Mouse (Mus musculus) heart, embryonic 13.5 days (tissue): ENCODE measurements around the gene Marcksl1. TPM values are rescaled to one million over a fixed set of nuclear protein-coding genes. Genes with fewer than 3 reads are reported as not detected.

Source experiments
- ATAC-seq: fragments of 200-750 bp; cut with Nextera tagmentation; 2 replicates; pipeline ENCODE4 v1.8.0; 2017; ENCODE audit warnings: moderate TSS enrichment; ENCODE audit not compliant: insufficient number of reproducible peaks, low FRiP score, low TSS enrichment; ENCODE audit errors: extremely low read depth
- H3K27ac ChIP-seq: fragments of 300-500 bp; sonication (generic); replicated peaks from 2 replicates; pipeline ENCODE4 v1.5.1; 2015; ENCODE audit warnings: moderate library complexity, mild to moderate bottlenecking, inconsistent platforms
- H3K27me3 ChIP-seq: fragments of 300-500 bp; sonication (generic); replicated peaks from 2 replicates; pipeline ENCODE4 v1.6.1; 2015; ENCODE audit warnings: mild to moderate bottlenecking, inconsistent platforms
- H3K36me3 ChIP-seq: fragments of 300-500 bp; sonication (generic); 2 replicates; pipeline ENCODE4 v1.6.1; 2015; ENCODE audit warnings: mild to moderate bottlenecking, inconsistent platforms
- H3K4me1 ChIP-seq: fragments of 300-500 bp; sonication (generic); 2 replicates; pipeline ENCODE4 v1.6.1; 2015; ENCODE audit warnings: inconsistent platforms
- H3K4me2 ChIP-seq: fragments of 300-500 bp; sonication (generic); 2 replicates; pipeline ENCODE4 v1.6.1; 2015; ENCODE audit warnings: inconsistent platforms, mild to moderate bottlenecking, moderate library complexity
- H3K4me3 ChIP-seq: fragments of 300-500 bp; sonication (generic); 2 replicates; pipeline ENCODE4 v1.5.1; 2015; ENCODE audit warnings: moderate library complexity, mild to moderate bottlenecking, inconsistent platforms
- H3K9ac ChIP-seq: fragments of 300-500 bp; sonication (generic); 2 replicates; pipeline ENCODE4 v1.6.1; 2015; ENCODE audit warnings: inconsistent platforms, mild to moderate bottlenecking, moderate library complexity
- H3K9me3 ChIP-seq: fragments of 300-500 bp; sonication (generic); 2 replicates; pipeline ENCODE4 v1.6.1; 2016; ENCODE audit warnings: inconsistent platforms
- WGBS: fragments of 180-500 bp; shearing (Covaris S2); methylation state at CpG from one replicate; pipeline ENCODE4 v1.1.7; 2015; ENCODE audit warnings: mixed read lengths; 5-methylcytosine and 5-hydroxymethylcytosine counted together
- microRNA-seq: library from miRNA; unstranded; fragments of <30 nt; microRNA quantifications from one replicate; pipeline ENCODE4, GENCODE M21; 2016
- polyA plus RNA-seq: library from polyadenylated mRNA; unstranded; fragments of >200 nt; fragmentation: Nextera tagmentation; extraction: Ambion mirVana; gene quantifications from 2 replicates; pipeline ENCODE4 v1.2.1, GENCODE M21; 2015

Gene Marcksl1
- polyA plus RNA-seq, 1 experiment from 2014 or later, result 399 TPM

- ATAC-seq, result no peak
- Histone ChIP-seq H3K27me3 (no peaks in the 10 kb centered on the region), H3K4me2 (no peak overlapping the region), H3K4me3 (no peak overlapping the region), H3K4me1 (no peaks in the 10 kb centered on the region), H3K36me3 (no peaks in the 10 kb centered on the region), H3K9ac (no peak overlapping the region), H3K9me3 (no peaks in the 10 kb centered on the region), H3K27ac (no peak overlapping the region)
- 76% methylated on average over 8 of the region's 8 CpGs for WGBS
These were observed 50.3 kb downstream of the Marcksl1 start for GRCm38 (mm10) chr4:129563718-129564117.

- Histone ChIP-seq H3K27ac (no peak overlapping the region), H3K9ac (no peak overlapping the region), H3K9me3 (no peaks in the 10 kb centered on the region), H3K4me3 (no peak overlapping the region), H3K4me2 (no peak overlapping the region), H3K36me3 (no peaks in the 10 kb centered on the region), H3K4me1 (no peaks in the 10 kb centered on the region), H3K27me3 (no peaks in the 10 kb centered on the region)
- ATAC-seq, result no peak
- WGBS, result 69% methylated on average over 6 of the region's 6 CpGs
These were observed 51.8 kb downstream of the Marcksl1 start for GRCm38 (mm10) chr4:129565139-129565538.

Small RNAs within 50 kb of the gene (microRNA-seq; reads per million reads assigned to microRNA genes)
- not detected for gene Mir8119

Other genes starting within 250 kb of the Marcksl1 start
- 1.1 and 1.6 TPM in 2 replicates for gene Sync, start 226.0 kb upstream of the Marcksl1 start, polyA plus RNA-seq
- gene Rbbp4, start 178.2 kb upstream of the Marcksl1 start, polyA plus RNA-seq, result 279 and 297 TPM in 2 replicates
- 36.6 and 45.0 TPM in 2 replicates for gene Zbtb8os, start 177.9 kb upstream of the Marcksl1 start, polyA plus RNA-seq
- 9.9 and 11.0 TPM in 2 replicates for gene Zbtb8a, start 135.5 kb upstream of the Marcksl1 start, polyA plus RNA-seq
- gene Zbtb8b, start 72.7 kb upstream of the Marcksl1 start, polyA plus RNA-seq, result 3.9 and 4.7 TPM in 2 replicates
- gene Bsdc1, start 52.0 kb upstream of the Marcksl1 start, polyA plus RNA-seq, result 25.4 and 26.9 TPM in 2 replicates
- not detected in 2 replicates for gene Tssk3, start 22.6 kb upstream of the Marcksl1 start, polyA plus RNA-seq
- gene Fam229a, start 22.4 kb upstream of the Marcksl1 start, polyA plus RNA-seq, result not detected in 2 replicates
- 127 and 141 TPM in 2 replicates for gene Hdac1, start 29.1 kb downstream of the Marcksl1 start, polyA plus RNA-seq
- 2.8 and 7.0 TPM in 2 replicates for gene Lck, start 60.1 kb downstream of the Marcksl1 start, polyA plus RNA-seq
- gene Fam167b, start 65.0 kb downstream of the Marcksl1 start, polyA plus RNA-seq, result 4.7 and 7.3 TPM in 2 replicates
- gene Eif3i, start 87.1 kb downstream of the Marcksl1 start, polyA plus RNA-seq, result 169 and 189 TPM in 2 replicates
- gene Tmem234, start 87.1 kb downstream of the Marcksl1 start, polyA plus RNA-seq, result 160 and 179 TPM in 2 replicates
- gene Dcdc2b, start 100.7 kb downstream of the Marcksl1 start, polyA plus RNA-seq, result 1.3 and 1.6 TPM in 2 replicates
- gene Iqcc, start 105.5 kb downstream of the Marcksl1 start, polyA plus RNA-seq, result 20.4 and 23.6 TPM in 2 replicates
- 41.1 and 46.1 TPM in 2 replicates for gene Ccdc28b, start 110.4 kb downstream of the Marcksl1 start, polyA plus RNA-seq
- gene Txlna, start 127.5 kb downstream of the Marcksl1 start, polyA plus RNA-seq, result 47.5 and 49.4 TPM in 2 replicates
- 13.3 TPM in 2 replicates for gene Kpna6, start 159.2 kb downstream of the Marcksl1 start, polyA plus RNA-seq
- 6.7 and 6.9 TPM in 2 replicates for gene Tmem39b, start 183.3 kb downstream of the Marcksl1 start, polyA plus RNA-seq
- gene Khdrbs1, start 228.7 kb downstream of the Marcksl1 start, polyA plus RNA-seq, result 75.6 and 77.5 TPM in 2 replicates